Mouse (Mus musculus) ovary, postnatal 36 days (tissue): ENCODE data around the gene Trappc2.

Experiments
- DNase-seq: peaks from one replicate; pipeline ENCODE4 v3.0.0; 2022; ENCODE audit warnings: low spot score, mixed read lengths

Gene Trappc2

DNA sequence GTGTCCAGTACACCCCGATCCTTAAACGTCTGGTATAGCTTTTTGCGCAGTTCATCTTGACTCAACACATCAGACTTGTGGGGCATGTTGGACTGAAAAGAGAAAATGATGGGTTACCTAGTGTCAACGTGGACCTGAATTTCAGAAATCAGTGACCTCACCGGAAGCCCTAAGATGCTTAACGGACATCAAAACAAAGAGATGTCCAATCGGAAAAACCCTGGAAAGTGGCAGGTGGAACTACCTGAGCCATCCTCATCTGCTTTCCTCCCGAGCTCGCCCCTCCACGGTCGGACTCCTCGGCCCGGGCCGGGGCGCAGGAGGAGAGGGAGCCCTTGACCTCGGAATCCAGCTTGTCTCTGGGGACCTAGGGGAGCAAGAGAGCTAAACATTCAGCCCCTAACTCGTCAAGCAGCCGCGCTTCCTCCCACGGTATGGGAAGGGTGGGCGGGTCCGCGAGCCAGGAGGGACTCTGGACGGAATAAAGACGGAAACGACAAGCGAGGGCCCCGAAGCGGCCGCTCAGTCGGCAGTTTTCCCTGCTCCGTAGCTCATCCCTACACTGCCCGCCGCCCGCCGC, at the start of gene Trappc2:
Trappc2 (plus strand) TSS at position 539 of the 580 bp plus-strand sequence.
- DNase-seq = no peak

DNA sequence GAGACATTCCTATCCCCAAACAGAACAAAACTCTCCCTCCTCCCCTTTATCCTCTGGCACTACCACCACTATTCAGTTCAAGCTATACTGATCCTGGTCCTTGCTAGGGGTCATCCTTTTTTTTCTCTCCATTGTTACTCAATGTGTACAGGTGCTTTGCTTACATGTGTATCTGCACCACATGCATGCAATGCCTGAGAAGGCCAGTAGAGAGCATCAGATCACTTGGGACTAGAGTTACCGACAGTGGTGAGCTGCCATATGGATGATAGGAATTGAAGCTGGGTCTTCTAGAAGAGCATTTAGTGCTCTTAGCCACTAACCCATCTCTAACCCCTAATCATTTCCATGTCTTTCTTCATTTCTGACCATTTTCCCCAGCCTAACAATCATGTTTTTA, 46.6 kb upstream of the Trappc2 start:
- DNase-seq = no peak

DNA sequence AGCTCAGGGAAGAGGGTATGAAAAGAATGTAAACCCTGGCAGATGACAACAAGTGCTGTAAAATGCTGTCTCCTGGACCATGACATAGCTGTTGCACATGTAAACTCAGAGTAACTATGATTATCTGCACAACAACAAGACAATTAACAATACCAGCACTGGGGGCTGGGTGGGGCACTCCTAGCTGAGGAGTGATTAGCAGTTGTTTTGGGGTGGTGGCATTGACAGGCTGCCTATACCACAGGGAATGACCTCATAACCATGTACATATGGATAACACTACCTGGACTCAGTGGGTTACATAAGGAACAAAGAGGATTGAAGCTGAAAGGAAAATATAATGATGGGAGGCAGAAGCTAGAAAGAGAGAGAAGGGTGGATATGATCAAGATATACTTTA, 32.5 kb upstream of the Trappc2 start:
- no peak for DNase-seq

DNA sequence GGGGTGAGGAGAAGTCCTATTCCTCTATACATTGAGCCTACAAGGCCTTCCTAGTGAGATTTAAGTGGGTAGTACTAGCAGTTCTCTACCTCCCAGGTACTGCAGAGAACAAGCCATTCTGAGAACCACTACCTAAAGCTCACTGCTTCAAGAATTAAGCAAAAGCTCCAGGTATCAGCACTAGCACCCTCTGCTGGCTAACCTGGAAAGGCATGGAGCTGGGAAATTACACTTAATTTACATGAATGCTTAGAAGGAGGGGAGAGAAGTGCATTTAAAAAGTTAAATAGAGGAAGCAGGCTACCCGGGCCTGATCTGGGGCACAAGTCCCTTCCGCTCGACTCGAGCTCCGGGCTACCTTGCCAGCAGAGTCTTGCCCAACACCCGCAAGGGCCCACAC, 24.2 kb upstream of the Trappc2 start:
- DNase-seq = no peak

GRCm38 (mm10) chrX:166434812-166435211, 5.6 kb upstream of the Trappc2 start:
- DNase-seq = no peak

- peak; percentile 84 for DNase-seq
These were observed 266 bp downstream of the Trappc2 start, which contains the start of gene Ofd1 for GRCm38 (mm10) chrX:166440616-166441063. TSS of gene Ofd1 (minus strand) at chrX:166440704.

DNA sequence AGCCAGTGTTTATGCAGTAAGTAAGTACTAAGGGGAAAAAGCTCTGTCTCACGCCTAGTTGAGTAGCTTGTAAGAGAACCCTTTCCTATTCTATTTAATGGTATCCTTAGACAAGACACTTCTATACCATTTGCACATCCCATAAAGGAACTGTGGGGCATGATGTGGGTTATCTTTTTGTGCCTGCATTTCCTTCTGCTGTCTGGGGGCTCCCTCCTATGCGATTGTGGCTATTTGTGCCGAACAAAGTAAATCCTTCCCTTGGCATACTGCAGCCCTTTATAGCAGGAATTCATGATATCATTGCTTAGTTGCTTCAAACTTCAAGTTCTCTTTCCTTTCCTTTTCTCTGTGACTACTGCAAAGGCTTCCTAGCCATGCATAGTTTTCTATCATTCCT, 4.2 kb downstream of the Trappc2 start:
- DNase-seq = no peak

GRCm38 (mm10) chrX:166453532-166453931, 13.2 kb downstream of the Trappc2 start:
- no peak for DNase-seq

GRCm38 (mm10) chrX:166454331-166454730, 14.0 kb downstream of the Trappc2 start:
- DNase-seq = no peak

DNA sequence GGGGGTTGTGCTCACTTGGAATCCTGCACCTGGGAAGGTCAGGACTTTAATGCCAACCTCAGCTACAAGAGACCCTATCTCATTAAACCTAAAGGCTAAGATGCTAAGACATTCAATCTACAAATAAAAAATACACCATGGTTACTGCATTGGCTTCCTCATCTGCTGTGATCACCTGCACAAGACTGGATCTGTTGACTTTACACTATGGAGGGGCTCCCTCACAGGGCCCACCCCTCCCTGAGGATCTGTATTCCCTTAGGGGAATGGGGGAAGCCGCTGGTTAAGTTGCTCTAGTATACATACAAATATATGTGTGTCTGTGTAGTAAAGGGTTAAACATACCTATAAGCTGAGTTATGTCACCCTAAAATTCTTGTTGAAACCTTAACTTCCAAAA, 15.2 kb downstream of the Trappc2 start:
- DNase-seq = no peak

DNA sequence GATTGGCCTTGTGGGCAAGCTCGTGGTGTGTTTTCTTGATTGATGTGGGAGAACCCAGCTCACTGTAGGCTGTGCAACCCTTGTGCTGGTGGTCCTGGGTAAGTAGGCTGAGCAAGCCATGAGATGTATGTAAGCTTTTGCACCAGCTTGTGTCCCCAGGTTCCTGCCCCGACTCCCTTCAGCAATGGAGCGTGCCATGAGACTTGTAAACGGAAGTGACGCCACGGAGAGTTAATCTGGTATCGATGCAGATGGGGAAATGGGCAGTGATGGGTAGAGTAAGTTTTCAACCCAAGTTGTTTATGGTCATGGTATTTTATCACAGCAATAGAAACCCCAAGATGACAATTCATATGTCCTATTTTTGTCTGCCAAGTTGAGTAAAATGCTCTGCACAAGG, 27.9 kb downstream of the Trappc2 start:
- no peak for DNase-seq

DNA sequence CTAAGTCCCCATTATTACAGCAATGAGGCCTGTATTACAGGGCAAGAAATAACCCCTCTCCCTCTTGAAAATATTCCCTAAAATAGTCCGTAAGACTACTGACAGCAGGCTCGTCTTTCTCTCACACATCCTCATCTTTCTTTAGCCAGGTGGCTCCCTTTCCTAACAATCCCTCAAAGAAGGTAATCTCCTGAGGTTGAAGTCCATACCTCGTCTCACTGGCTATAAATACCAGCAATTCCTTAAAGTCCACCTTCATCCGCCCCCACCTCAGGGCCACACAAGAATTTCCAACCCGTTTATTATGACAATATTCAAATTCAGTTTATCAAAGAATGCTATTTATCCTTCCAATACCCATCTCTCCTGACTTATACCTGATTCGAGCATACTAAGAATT, 32.2 kb downstream of the Trappc2 start:
- no peak for DNase-seq

DNA sequence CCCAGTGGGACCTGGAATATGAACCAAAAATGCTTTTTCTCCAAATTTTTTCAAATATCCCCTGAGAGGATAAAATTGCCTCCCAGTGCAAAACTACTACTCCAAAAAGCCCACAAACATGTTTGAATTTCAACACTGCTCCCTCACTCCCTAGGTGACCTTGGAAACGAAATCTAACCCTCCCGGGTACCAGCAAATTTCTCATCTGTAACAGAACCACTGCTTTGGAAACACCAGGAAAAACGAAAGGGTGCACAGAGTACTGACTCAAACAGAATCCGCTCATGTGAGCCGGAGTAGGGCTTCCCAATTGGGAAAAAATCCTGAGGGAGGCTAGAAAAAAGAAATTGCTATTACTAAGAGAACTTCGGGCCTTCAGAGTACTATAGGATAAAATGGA, 37.0 kb downstream of the Trappc2 start:
- DNase-seq = no peak

DNA sequence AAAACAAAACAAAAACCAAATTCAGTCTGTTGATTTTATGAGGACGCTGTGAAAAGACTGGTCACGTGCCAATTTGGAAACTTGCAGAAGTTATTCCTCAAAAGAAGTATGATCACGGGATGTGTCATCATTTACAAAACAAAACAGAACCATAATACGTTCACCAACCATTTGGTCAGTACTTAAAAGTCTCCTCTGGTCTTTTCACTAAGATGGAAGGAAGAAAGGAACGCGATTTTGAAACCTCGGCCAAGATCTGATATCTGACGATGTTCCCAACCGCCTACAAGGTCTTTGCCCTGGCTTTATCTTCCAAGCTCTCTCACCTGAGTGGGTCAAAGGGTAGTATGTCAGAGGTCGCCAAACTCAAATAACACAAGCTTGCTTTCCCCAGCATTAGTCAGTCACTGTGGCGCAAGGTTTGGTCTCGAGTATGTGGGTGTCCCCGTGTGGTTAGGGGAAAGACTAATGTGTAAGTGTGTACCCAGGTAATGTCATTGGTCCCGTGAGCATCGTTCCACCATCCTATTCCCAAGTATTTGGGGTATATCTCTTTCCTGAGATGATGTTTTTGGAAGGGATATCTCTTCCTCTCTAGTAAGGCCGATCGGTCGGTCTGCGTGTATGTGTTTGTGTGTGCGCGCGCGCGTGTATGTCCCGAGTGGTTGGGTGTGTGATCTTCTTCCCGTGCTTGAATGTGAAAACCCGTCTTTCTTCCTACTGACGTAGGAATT, 38.4 kb downstream of the Trappc2 start:
- DNase-seq = peak; percentile 4

GRCm38 (mm10) chrX:166479365-166479983, 39.1 kb downstream of the Trappc2 start, which contains the start of gene Rab9:
TSS of gene Rab9 (minus strand) at chrX:166479867.
- peak; percentile 90 for DNase-seq

DNA sequence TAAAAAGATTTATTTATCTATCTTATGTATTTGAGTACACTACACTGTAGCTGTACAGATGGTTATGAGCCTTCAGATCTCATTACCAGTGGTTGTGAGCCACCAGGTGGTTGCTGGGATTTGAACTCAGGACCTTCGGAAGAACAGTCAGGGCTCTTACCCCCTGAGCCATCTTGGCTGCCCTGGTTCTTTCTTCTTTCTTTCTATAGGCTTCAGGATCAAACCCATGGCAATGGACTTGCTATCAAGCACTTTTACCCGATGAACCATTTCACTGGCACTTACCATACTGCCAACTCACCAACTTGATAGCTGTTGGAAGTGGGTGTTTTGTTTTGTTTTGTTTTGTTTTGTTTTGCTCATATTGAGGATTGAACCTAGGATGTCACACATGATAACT, 54.7 kb downstream of the Trappc2 start:
- DNase-seq = no peak

DNA sequence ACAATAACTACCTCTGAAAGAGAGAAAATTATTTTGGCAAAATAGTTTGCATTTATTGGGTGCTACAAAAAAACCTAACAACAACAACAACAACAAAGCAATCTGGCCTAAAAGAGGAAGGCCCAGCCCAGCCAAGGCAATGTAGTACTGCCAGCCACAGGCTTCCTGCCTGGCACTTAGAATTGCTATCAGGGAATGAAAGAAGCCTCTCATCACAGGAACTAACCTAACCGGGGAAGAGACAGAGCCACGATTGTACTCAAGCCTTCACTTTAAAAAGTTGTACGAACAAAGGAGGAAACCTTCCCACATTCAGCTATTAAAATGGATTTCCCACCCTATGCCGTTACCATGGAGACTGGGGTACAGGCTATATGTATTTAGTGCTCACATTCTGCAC, 57.4 kb downstream of the Trappc2 start:
- no peak for DNase-seq

DNA sequence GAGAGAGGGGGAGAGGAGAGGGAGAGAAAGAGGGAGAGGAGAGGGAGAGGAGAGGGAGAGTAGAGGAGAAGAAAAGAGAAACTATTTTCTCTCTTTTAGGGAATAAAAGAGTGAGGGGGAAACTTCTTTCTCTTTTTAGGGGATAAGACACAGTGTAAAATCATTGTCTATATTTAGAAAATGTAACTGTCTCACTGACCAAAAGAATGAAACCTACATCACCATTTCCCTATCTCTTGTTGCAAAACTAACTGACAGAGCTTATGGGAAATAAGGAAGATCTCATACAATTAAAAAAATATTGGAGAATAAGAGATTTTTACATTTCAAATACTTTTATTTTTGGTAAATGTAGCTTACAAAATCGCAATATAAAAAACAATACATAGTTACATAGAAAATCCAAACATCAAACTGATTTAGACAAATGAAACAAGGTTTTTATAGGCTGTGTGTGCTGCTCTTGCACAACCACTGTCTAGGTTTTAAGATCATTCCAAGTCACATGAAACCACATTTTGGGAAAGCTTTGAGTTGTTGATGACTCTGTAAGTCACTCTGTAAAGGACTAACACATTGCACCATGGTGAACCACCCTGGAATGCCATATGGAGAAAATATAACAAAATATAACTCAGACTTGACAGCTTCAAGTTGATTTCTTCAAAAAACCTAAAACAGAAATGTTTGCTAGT, 59.3 kb downstream of the Trappc2 start:
- DNase-seq = no peak
